Mouse (Mus musculus) urinary bladder, adult 18-20 months (tissue): ENCODE results near the gene Calcoco2.
"Not testable (repeated sequence)": the region's sequence is repeated elsewhere in the genome, so short reads cannot be mapped to it uniquely, and the experiment has no call there.

Experiments used
- DNase-seq, 2 experiments: peaks; one replicate each; pipeline ENCODE4 v3.0.0; 2022; ENCODE audit warnings: low spot score in 2 of 2, mixed read lengths in 2 of 2

Gene Calcoco2

GRCm38 (mm10) chr11:96111751-96112150 lies at the start of gene Calcoco2:
Gene Calcoco2, minus strand, starts transcription at chr11:96111964.
- no peak for DNase-seq

DNA sequence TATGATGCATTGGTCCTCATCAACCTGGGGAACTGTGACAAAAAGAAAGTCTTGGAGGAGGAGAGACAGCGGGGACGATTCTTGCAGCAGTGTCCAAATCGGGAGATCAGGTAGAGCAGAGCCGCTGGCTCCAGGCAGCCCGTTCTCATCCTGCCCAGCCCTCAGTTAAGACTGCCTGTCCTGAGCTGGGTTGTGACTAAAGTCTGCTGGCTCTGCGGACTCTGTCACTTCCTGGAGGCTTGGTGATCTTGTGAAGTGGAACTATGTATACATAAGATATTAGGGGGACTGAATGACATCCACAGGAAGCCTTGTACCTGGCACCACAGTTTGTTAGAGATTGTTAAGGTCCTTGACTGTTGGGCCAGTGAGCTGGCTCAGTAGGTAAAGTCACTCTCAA lies 35.7 kb upstream of the Calcoco2 start:
- DNase-seq = no peak

DNA sequence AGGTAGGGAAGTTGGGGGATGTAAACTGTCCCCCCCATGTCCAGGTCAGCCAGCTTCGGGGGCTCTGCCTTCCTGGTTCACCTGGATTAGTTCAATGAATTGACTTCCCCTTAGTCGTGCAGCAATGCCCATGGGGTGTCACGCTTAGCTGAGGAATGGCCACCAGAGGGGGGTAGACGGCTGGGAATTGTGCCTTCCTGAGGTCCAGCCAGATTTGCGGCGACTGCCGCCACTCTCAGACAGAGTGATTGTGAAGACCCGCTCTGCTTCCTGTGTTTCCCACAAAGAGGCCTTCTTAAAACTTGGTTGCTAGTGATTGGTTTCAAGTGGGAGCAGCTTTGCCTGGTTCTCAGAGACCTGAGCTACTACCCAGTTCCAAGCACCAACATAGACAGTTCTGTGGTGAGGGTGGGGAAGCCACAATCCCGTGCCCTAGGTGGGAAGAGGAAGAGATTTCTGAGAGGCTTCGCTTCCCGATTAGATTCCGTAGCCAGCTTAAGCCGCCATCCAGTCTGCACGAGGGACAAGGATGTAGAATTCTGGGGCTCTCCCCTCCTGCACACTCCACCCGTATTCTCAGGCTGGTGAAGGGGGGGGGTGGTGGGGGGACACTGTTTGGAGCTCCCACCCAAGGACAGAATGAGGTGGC lies 34.0 kb upstream of the Calcoco2 start:
- peak; percentile 40 to 59 for DNase-seq

GRCm38 (mm10) chr11:96143766-96144165 lies 32.0 kb upstream of the Calcoco2 start:
- no peak for DNase-seq

- DNase-seq = no peak
These were observed 29.0 kb upstream of the Calcoco2 start for GRCm38 (mm10) chr11:96140726-96141175.

DNA sequence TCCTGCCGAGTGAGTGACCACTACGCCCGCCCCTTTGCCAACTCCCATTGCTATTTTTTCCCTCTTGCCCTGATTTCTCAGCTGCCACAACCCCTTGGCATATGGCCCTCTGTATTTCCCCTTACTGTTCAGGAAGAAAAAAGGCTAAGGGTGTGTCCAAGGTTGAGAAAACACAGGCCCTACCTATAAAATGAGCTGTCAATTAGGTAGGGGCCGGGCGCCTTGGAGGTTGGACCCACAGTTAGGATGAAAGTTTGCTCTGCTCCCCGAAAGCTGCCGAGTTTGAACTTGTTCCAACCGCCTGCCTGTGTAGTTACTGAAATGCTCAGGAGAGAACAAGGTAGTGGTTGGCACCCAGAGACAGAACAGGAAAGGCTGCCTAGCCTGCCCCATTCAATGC lies 24.1 kb upstream of the Calcoco2 start:
- DNase-seq = no peak

- DNase-seq = peak in 1 of 2 experiments; percentile 36
These were observed 21.6 kb upstream of the Calcoco2 start, which contains the start of gene Ttll6 for GRCm38 (mm10) chr11:96133239-96133865. Gene Ttll6, plus strand, starts transcription at chr11:96133786.

DNA sequence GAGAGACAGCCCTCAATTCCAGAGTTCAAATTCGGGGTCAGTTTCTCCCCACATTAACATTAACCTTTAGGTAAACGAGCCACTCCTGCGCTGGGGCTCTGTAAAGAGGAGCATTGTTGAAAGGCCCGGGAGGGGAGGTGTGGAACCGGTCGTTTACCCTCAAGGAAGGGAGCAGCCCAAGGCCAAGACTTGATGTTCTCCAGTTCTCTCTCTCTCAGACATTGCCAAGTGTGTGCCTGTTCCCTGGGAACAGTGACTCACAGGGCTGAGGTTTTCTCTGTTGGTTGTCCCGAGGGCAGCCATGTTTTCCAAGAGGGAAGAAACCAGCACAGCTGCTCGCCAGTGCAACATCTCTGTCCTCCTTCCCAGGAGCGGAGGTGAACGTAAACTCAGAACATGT lies 18.8 kb upstream of the Calcoco2 start:
- DNase-seq = no peak

GRCm38 (mm10) chr11:96124052-96124914 lies 12.5 kb upstream of the Calcoco2 start:
- DNase-seq = peak in 1 of 2 experiments; percentile 27

DNA sequence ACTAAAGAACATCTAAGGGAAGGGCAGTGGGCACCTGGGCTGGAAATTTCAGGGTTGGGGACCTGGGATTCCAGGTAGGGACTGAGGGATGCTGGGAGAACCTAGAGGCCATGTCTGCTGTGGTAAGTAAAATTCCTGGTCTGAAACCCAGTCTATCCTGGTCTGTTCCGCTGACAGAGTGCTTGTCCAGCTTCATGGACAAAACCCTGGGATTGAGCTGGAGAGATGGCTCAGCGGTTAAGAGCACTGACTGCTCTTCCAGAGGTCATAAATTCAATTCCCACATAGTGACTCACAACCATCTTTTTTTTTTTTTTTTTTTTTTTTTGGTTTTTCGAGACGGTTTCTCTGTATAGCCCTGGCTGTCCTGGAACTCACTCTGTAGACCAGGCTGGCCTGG lies 11.0 kb upstream of the Calcoco2 start:
- DNase-seq = not testable (repeated sequence)

- no peak for DNase-seq
These were observed 7.6 kb upstream of the Calcoco2 start for GRCm38 (mm10) chr11:96119401-96119800.

- DNase-seq = not testable (repeated sequence)
These were observed 5.2 kb upstream of the Calcoco2 start for GRCm38 (mm10) chr11:96116925-96117324.

DNA sequence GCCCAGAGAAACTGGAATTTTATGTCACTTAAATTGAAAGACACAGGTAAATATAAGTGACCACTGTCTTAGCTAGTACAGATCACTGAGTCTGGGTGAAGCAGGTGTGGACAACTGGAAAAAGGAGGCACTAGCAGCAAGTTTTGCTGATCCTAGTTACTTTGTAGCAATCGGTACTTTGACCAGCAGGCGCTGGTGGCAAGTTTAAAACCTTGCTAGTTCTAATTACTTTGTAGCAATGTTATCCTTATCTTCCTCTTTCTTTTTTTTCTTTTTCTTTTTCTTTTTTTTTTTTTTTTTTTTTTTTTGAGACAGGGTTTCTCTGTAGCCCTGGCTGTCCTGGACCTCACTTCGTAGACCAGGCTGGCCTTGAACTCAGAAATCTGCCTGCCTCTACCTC lies 4.4 kb upstream of the Calcoco2 start:
- no peak for DNase-seq

DNA sequence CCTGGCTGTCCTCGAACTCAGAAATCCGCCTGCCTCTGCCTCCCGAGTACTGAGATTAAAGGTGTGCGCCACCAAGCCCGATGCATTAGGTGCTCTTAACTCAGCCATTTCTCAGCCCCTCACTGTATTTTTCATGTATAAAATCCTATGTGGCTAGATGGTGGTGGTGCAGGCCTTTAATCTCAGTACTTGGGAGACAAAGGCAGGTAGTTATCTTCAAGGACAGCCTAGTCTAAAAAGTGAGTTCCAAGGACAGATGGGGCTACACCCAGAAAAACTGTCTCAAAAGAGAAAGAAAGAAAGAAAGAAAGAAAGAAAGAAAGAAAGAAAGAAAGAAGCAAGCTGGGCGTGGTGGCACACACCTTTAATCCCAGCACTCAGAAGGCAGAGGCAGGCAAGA lies 3.7 kb upstream of the Calcoco2 start:
- no peak for DNase-seq

GRCm38 (mm10) chr11:96114077-96114476 lies 2.3 kb upstream of the Calcoco2 start:
- no peak for DNase-seq

DNA sequence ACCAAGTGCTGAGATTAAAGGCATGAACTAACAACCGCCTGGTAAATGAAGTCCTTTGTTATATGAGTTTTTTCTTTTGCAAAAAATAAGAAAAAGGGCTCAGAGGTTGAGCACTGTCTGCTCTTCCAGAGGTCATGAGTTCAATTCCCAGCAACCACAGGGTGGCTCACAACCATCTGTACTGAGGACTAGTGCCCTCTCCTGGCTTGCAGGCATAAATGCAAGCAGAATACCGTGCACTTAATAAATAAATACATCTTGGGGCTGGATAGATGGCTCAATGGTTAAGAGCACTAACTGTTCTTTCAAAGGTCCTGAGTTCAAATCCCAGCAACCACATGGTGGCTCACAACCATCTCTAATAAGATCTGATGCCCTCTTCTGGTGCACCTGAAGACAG lies 814 bp downstream of the Calcoco2 start:
- not testable (repeated sequence) for DNase-seq

- DNase-seq = no peak
These were observed 3.4 kb downstream of the Calcoco2 start for GRCm38 (mm10) chr11:96108376-96108775.

DNA sequence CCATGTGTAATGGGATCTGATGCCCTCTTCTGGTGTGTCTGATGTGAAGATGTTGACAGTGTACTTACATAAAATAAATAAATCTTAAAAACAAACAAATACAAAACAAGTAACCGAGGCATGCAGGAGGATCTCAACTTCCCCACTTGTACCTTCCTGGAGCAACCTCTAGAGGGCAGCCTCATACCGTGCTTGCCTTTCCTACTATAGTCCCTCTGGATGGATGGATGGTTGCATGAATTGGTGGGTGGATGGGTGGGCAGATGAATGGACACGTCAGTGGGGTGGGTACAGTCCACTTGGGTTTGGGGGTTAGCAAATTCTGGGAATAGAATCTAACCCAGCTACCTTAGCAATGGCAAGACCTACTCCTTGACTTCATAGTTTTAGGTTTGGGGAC lies 18.4 kb downstream of the Calcoco2 start:
- DNase-seq = peak in 1 of 2 experiments; percentile 23

DNA sequence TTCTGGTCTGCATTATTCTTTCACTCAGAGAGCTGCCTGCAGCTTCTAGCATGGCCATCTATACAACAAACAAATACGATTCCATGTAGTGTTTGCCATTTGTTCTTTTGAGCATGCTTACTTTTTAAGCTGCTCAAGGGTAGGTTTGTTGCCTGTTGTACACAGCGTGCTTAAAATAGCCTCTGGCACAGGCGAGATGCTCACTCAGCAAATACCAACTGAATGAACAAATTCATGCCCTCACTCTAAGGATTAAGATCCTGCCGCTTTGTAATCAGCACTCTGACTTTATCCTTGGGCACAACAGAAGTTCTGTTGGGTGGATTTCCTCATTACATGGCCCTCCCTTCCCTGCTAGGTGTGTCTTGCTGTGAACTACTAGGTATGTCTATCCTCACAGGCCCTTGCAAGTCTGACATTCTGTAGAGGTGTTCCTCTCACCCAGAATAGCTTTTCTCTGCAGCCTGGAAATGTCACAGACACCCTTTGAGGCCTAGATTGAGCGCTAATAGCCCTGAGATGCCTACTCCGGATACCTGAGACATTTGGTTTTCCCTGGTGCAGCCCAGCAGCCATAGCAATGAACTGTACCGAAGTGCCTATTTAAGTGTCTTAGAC lies 19.0 kb downstream of the Calcoco2 start:
- DNase-seq = no peak

DNA sequence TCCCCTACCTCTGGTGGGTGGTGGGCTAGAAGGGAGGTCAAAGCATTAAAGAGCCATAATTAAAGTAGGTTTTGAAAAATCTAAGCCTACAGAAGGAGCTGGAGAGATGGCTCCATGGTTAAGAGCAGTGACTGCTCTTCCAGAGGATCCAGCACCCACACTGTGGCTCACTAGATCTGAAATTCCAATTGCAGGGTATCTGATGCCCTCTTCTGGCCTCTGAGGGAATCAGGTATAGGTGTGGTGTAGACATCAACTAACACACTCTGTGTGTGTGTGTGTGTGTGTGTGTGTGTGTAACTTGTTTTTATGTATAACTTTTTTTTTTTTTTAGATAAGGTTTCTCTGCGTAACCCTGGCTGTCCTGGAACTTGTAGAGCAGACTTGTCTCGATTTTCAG lies 20.7 kb downstream of the Calcoco2 start:
- DNase-seq = no peak

DNA sequence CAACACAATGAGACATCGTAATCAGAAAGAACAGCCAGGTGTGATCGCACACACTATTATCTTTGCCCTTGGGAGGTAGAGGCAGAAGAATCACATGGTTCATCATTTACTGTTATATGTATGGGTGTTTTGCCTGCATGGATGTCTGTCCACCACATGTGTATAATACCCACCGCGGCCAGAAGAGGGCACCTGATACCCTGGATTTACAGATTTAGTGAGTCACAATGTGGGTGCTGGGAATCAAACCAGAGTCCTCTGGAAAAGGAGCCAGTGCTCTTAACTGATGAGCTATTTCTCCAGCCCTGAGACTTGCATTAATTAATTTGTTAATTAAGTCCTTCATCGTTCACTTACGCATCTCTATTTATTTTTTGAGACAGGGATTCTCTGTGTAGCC lies 23.8 kb downstream of the Calcoco2 start:
- DNase-seq = no peak

- no peak for DNase-seq
These were observed 29.1 kb downstream of the Calcoco2 start for GRCm38 (mm10) chr11:96082682-96083081.
